Mouse (Mus musculus): ENCODE results near the gene Tsga10.
"Not testable (repeated sequence)": the region's sequence is repeated elsewhere in the genome, so short reads cannot be mapped to it uniquely, and the experiment has no call there.

Gene Tsga10

GRCm38 (mm10) chr1:37864511-37865400 is 1.5 kb downstream of the Tsga10 start:
- DNase-seq (ENCODE audit: low read depth, low spot score), result peak; percentile 96

- no peak for DNase-seq (ENCODE audit: low read depth, low spot score)
These were observed 15.5 kb downstream of the Tsga10 start for GRCm38 (mm10) chr1:37850696-37851095.

GRCm38 (mm10) chr1:37846878-37847277 is 19.4 kb downstream of the Tsga10 start:
- no peak for DNase-seq (ENCODE audit: low read depth, low spot score)

- no peak for DNase-seq (ENCODE audit: low read depth, low spot score)
These were observed 34.5 kb downstream of the Tsga10 start for GRCm38 (mm10) chr1:37831681-37832080.

- not testable (repeated sequence) for DNase-seq (ENCODE audit: low read depth, low spot score)
These were observed 63.9 kb downstream of the Tsga10 start for GRCm38 (mm10) chr1:37802291-37802690.

GRCm38 (mm10) chr1:37800298-37800697 is 65.9 kb downstream of the Tsga10 start:
- no peak for DNase-seq (ENCODE audit: low read depth, low spot score)

GRCm38 (mm10) chr1:37799505-37799904 is 66.7 kb downstream of the Tsga10 start:
- no peak for DNase-seq (ENCODE audit: low read depth, low spot score)

- no peak for DNase-seq (ENCODE audit: low read depth, low spot score)
These were observed 106.8 kb downstream of the Tsga10 start for GRCm38 (mm10) chr1:37759407-37759806.

GRCm38 (mm10) chr1:37744650-37745259 is 121.5 kb downstream of the Tsga10 start:
- DNase-seq (ENCODE audit: low read depth, low spot score), result no peak

- DNase-seq (ENCODE audit: low read depth, low spot score), result no peak
These were observed 123.5 kb downstream of the Tsga10 start for GRCm38 (mm10) chr1:37742602-37743270.

GRCm38 (mm10) chr1:37742126-37742525 is 124.1 kb downstream of the Tsga10 start:
- no peak for DNase-seq (ENCODE audit: low read depth, low spot score)

- no peak for DNase-seq (ENCODE audit: low read depth, low spot score)
These were observed 125.9 kb downstream of the Tsga10 start for GRCm38 (mm10) chr1:37740161-37740802.

- no peak for DNase-seq (ENCODE audit: low read depth, low spot score)
These were observed 127.3 kb downstream of the Tsga10 start for GRCm38 (mm10) chr1:37738895-37739294.

- no peak for DNase-seq (ENCODE audit: low read depth, low spot score)
These were observed 129.2 kb downstream of the Tsga10 start for GRCm38 (mm10) chr1:37737045-37737444.

- DNase-seq (ENCODE audit: low read depth, low spot score), result no peak
These were observed 130.3 kb downstream of the Tsga10 start for GRCm38 (mm10) chr1:37735932-37736331.

- no peak for DNase-seq (ENCODE audit: low read depth, low spot score)
These were observed 131.4 kb downstream of the Tsga10 start for GRCm38 (mm10) chr1:37734841-37735240.

- no peak for DNase-seq (ENCODE audit: low read depth, low spot score)
These were observed 136.9 kb downstream of the Tsga10 start for GRCm38 (mm10) chr1:37729353-37729752.

- no peak for DNase-seq (ENCODE audit: low read depth, low spot score)
These were observed 138.2 kb downstream of the Tsga10 start for GRCm38 (mm10) chr1:37728053-37728452.

GRCm38 (mm10) chr1:37727186-37727585 is 139.0 kb downstream of the Tsga10 start:
- DNase-seq (ENCODE audit: low read depth, low spot score), result no peak

GRCm38 (mm10) chr1:37726426-37726825 is 139.8 kb downstream of the Tsga10 start:
- no peak for DNase-seq (ENCODE audit: low read depth, low spot score)

GRCm38 (mm10) chr1:37725880-37726279 is 140.3 kb downstream of the Tsga10 start:
- DNase-seq (ENCODE audit: low read depth, low spot score), result no peak

- no peak for DNase-seq (ENCODE audit: low read depth, low spot score)
These were observed 145.1 kb downstream of the Tsga10 start for GRCm38 (mm10) chr1:37721092-37721491.

Measured in brain, embryonic 18.5 days (tissue).